Mouse (Mus musculus) cerebellum, adult 2 months (tissue): Measurements from ENCODE around the gene Id3.

ENCODE experiments used
- CTCF ChIP-seq: fragments of 200-500 bp; IDR thresholded peaks from 2 replicates; pipeline ENCODE4 v1.5.1; 2011; ENCODE audit warnings: low read depth, mild to moderate bottlenecking, control low read depth, low read length, moderate library complexity, borderline replicate concordance; ENCODE audit not compliant: insufficient read depth
- POLR2A ChIP-seq: fragments of 200-500 bp; IDR thresholded peaks from 2 replicates; pipeline ENCODE4 v1.6.1; 2011; ENCODE audit warnings: low read length, control low read depth, borderline replicate concordance; ENCODE audit not compliant: insufficient read depth

DNA sequence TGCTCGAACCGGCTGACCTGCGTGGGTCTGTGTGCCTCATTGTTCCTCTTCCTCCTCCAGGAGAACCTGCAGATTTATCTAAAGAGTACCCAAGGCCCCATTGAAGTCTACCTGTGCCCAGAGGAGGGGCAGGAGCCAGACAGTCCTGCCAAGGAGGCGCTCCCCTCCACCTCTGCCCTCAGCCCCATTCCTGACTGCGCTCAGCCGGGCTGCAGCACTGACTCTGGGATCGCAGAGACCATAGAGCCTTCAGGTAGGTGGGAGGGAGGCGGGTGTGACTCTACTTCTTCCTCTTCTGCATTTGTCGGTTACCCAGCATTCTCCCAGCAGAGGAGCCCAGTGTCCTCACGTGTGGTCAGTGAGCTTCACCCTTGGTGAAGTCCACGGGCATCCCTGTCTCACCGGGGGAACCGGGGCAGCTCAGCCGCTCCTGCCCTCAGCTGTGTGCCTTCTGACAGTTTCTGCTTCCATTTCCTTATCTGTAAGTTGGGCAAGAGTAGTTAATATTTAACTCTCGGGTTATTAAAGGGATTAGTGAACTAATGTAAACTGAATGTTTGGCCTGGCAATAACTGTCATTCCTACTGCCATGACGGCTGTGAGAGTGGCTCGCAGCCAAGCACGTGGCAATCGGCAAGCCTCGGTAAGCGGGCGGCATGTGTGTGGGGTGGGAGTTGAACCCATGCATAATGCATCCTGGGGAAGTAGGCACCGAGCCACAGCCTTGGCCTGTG is 43.6 kb downstream of the Id3 start:
- TF ChIP-seq CTCF (no peak), POLR2A (no peak)
